Mouse (Mus musculus): ENCODE measurements at regions not wholly inside any gene's neighbourhood (a gene's known extent, or its start where the extent isn't known, plus 50 kb on each side); places are given as distances from the start of the nearest gene placed in this dataset.

DNA sequence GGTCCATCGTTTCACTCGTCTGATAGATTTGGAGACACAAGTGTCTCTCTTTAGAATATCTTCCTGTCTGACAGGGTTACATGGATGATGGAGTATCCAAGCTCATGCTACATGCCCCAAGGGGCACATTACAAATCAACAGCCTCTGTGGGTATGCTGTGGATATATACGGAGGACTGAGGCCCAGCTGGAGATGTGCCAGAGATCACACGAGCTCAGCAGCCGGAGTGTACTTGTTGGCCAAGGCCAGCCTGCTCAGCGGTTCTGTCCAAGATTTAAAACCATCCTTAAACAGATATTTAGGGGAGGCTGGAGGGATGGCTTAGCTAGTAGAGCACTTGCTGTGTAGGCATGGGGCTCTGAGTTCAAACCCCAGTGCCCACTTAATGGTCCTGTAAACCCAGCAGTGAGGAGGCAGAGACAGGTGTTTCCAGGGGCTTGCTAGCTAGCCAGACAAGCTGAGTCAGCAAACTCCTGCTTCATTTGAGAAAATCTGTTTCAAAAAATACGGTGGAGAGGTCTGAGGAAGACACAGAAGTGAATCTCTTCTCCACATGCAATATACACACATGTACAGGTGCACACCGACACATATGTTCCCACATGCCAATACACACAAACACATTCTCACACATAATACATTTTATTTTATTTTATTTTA, 85.6 kb upstream of the Aldh1b1 start:
- in situ Hi-C loops (cut with MboI, MseI), result loop anchor here (10.0 kb wide), 1 partner anchor 832 kb away; no protein-coding TSS in a partner anchor

DNA sequence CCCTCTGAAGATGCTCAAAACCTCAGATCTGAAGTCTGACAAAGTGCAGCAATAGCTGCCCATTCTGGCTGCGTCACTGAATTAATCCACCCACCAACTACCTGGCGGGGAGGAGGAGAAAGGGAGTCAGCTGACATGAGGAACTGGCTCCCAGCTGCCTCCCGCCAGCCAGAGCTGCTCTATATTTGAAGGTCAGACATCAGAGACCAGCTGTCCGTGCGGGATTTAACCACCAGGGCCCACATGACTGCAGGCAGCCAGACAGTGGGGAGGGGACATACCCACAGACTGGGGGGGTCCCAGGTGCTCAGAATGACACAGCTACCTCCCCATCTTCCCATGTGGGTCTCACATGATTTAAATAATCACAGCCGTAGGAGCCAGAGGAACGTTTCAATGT, 94.8 kb upstream of the Aldh1b1 start:
- in situ Hi-C loops (cut with MboI, MseI), result no loop called here

DNA sequence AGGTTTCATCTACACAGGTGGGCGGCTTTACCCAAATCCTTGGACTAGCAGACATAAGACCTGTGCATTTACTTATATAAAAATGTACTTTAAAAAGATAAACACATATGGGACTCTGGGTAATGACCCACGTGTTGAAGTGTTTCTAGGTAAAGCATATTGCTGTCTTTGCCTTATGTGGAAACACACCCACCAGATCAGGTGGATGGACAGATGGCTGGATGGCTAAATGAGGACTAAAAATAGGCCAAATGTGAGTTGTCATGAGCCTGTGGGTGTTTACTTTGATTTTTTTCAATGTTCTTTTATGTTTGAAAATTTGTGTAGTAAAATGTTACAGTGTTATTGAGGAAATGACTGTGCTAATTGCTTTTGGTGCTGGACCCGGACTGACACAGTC, 99.2 kb upstream of the Aldh1b1 start:
- in situ Hi-C loops (cut with MboI, MseI), result no loop called here

DNA sequence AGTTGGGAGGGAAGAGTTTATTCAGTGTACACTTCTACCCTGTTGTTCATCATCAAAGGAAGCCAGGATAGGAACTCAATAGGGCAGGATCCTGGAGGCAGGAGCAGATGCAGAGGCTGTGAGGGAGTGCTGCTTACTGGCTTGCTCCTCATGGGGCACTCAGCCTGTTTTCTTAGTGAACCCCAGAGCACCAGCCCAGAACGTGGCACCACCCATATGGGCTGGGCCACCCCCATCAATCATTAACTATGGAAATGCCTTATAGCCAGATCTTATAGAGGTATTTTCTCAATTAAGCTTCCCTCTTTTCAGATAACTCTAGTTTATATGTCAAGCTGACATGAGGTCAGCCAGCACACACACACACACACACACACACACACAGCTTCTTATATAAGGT, 103.6 kb upstream of the Aldh1b1 start:
- in situ Hi-C loops (cut with MboI, MseI), result no loop called here

DNA sequence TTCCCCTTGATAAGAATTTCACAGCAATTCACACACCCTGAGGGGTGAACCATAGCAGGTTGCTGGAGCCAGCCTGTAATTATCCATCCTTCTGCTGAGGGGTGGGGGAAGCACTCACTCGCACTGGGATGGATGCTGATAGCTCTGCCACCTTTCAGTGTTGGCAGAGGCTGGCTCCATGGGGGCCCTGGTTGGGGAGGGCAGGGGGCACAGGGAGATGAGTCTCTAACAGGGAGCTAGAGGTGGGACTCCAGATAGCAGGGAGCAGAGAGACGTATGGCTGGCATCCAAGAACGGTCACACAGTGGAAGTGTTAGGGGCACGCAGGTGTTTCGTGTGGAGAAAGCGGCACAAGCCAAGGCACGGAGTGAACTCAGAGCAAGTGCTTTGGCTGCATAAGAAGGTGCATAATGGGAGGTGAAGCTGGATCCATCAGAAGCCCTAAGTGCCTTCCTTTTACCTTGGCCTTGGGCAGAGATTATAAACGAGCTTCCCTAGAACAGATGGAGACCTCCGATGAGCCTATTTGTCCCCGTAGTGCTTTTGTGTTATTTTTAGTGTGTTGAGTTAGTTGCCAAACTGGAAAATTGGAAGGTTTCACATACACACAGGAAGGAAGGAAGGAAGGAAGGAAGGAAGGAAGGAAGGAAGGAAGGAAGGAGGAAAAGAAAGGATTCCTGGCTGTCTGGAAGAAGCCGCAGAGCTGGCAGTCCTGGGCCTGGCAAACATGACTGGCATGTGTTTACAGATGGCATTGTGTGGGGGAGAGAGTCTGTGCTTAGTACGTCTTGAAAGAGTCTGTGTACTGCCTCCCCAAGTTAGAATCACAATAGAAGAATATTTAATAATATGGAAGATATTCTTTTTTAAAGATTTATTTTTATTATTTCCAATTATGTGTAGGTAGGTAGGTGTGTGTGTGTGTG, 108.6 kb upstream of the Aldh1b1 start:
- in situ Hi-C loops (cut with MboI, MseI), result no loop called here

DNA sequence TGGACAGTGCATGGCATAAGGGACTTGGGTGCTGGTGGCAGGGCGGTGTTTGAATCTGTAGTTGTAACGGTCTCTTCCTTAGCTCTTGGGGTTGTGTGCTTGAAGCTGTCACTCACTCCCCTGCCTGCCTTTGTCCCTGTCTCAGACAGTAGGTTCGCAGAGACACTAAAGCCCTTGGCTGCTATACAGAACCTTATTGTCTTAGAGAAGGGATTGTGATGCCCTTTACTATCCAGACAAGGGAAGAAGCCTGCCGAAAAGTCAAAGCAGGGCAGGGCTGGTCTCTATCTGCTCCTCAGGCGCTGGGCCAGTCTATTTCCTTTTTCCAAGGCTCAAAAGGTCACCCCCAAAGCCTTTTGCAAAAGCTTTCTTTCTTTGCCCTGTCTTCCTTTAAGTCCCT, 109.2 kb upstream of the Aldh1b1 start:
- in situ Hi-C loops (cut with MboI, MseI), result no loop called here

DNA sequence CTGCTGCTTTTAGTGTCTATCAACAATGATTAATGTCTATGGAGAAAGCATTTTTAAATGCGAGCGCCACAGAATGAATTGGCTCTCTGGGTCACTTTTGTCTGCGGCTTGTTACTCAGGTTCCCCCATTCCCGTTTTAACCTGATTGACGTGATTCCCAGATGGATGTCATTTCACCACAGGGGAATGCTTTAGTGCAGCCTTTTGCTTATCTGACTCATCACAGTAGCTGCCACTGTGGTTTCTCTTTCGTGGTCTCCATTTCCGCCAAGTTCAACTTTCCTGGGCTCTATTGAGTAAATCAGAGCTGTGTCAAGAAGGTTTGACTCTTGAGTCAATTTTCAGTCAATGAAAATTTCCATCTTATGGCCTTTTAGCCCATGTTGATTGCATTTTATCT, 110.6 kb upstream of the Aldh1b1 start:
- in situ Hi-C loops (cut with MboI, MseI), result no loop called here

DNA sequence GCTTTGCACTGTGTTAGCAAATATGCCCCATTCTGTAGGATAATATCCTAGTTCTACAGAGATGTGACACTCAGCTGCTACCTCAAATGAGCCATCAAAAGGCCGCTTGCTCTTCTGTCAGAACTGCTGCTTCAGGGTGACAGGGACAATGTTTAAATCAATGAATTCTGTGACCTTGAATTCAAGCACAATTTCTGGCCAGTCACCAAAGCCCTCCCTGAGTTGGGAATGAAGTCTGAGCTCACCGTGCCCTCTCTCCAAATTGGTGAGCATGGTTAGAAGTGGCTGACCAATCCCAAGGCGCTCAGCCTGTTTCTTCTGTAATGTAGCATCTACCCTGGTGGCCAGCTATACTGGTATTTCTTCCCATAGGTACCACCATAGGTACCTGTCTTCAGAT, 113.8 kb upstream of the Aldh1b1 start:
- in situ Hi-C loops (cut with MboI, MseI), result no loop called here

DNA sequence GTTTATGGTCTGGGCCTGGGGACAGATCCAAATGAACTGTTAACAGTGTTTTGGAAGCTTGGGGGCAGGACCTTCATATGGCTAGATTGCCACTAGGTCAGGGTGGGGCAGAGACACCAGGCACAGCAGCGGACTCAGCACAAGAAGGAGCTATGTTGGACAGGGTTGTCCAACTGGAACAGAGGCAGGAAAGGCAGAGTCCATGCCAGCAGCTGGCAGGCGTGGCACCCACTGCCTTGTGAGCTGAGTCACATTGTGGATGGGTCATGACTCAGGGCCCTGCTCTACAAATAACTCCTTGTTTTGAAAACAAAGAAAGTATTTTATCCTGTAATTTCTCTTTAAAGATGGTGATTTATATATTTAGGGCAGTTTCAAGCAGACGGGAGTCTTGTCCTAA, 115.6 kb upstream of the Aldh1b1 start:
- in situ Hi-C loops (cut with MboI, MseI), result no loop called here

DNA sequence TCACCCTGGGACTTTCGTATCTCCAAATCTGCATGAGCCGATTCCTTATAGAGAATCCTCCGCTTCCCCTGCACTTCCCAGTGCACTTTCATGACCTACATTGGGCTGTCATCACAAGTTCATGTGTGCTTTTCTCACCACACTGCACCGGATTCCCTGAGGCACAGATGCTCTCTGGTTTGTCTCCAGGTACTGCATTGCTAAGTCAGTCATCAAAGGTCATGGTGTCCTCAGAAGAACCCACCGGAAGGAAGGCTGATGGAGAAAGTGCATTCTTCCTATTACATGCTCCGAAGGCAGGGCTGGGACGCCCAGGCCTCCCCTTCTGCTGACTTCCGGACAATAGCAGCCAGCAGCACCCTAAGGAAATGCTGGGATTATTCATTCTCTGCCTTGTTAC, 116.1 kb upstream of the Aldh1b1 start:
- in situ Hi-C loops (cut with MboI, MseI), result no loop called here

DNA sequence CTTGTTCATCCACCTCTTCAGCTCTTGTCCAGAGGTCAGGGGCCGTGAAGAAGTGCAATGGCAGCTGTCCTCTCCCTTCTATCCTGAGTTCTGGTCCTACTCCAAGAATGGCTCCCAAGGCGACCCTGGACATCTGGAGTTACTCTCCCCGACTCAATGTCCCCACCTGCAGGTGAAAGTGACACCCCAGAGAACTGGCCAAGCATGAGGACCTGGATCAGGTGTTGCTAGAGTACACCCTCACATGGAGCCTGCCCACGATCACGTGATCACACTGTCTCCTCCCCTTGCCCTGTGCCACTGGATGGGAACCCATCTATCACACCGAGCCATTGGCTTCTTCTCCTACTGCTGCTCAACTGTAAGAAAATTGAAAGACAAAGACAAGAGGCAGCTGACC, 122.7 kb upstream of the Aldh1b1 start:
- in situ Hi-C loops (cut with MboI, MseI), result no loop called here

DNA sequence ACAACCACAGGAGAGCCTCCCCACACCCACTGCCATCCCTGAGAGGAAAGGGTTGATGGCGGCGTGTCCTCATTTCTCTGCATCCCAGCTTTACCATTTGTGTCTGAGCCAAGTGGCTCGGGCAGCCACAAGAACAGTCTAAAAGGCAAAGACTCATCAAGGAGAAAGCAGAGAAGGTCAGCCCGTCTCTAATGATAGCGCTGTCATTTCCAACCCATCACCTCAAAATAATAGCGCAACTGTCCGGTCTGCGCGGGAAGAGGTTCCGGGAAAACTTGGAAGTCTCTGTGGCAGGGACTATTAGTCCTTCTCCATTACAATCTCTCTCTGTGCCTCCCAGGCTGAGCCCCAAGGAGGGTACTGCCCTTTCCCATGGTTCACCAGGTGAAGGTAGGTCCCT, 124.5 kb upstream of the Aldh1b1 start:
- in situ Hi-C loops (cut with MboI, MseI), result no loop called here

DNA sequence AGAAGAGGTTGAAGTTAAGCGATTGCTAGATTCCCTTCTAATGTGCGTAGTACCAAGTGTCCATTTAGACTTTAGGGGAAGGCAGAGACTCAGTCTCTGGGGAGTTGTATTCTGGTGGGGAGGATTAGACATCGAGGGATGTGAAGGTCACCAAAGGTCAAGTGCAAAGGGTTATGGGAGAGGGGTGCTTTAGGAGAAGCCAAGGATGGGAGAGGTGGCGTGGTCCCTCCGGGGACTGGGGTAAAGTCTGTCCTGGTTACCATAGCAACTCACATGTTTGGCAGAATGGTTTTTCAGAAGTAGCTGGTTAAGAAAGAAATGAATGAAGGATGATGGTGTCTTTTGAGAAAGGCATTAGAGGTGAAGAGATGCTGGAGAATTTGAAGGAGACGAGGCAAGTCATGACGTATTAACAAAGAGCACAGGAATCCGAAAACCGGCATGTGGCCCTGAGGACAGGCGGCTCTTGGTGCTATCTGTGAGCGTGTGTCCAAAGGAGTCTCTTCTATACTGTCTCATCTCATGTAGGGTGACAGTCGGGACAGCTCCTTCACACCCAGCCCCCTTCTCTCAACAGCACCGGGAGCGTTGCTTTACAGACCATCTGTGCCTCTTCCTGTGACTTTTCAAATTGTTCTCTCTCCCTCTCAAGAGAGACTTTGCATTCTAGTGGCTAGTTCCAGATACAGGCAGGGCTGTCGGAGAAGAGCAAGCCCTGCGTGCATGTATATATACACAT, 125.6 kb upstream of the Aldh1b1 start:
- in situ Hi-C loops (cut with MboI, MseI), result no loop called here

DNA sequence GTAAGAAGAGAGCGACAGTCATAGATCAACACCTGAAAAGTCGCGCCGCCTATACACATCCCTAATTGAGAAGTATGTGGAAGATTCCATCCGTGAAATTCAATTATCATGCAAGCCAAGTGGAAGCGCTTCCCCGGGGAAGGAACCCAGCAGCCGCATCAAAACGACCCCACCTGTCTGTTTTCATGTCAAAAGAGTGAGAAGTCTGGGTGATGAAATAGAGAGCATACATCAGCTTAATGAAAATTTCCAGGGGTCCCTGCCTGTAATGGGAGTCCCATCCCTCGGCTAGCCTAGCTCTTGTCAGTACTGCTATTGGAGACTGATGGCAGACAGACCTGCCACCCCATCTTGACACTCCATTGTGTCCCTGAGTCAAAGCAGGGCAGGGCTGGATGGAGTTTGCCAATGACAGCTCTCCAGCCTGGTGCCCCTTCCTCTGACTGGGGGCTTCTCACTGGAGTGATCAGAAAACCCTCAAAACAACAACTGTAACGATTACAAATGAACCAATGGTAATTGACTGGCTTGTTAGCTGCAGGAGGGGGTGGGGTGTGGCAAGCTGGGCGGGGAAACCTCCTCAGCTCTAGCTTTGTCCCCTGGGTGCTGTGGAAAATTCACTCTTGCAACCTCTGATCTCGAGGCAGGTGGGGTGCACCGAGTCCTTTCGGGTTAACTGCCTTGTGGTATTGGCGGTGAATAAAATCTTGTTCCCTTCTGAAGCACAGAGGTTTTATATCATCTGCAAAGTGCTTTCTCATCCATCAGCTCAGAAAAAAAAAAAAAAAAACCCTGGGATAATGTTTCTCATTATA, 126.4 kb upstream of the Aldh1b1 start:
- in situ Hi-C loops (cut with MboI, MseI), result no loop called here

DNA sequence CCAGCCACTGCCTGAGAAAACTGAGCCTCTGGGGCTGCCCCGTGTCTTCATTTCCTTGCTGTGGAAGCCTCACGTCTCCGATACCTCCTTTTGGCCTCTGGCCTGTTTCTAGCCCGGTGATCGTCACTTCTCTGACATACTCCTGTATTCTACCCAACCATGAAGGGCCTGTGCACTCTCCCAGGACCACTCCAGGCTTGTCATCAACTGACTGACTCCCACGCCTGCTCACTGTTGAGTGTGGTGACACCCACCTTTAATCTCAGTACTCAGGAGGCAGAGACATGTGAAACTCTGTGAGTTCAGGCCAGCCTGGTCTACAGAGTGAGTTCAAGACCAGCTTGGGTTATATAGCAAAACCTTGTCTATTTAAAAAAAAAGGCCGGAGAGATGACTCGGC, 132.1 kb upstream of the Shb start:
- in situ Hi-C loops (cut with MboI, MseI), result no loop called here

DNA sequence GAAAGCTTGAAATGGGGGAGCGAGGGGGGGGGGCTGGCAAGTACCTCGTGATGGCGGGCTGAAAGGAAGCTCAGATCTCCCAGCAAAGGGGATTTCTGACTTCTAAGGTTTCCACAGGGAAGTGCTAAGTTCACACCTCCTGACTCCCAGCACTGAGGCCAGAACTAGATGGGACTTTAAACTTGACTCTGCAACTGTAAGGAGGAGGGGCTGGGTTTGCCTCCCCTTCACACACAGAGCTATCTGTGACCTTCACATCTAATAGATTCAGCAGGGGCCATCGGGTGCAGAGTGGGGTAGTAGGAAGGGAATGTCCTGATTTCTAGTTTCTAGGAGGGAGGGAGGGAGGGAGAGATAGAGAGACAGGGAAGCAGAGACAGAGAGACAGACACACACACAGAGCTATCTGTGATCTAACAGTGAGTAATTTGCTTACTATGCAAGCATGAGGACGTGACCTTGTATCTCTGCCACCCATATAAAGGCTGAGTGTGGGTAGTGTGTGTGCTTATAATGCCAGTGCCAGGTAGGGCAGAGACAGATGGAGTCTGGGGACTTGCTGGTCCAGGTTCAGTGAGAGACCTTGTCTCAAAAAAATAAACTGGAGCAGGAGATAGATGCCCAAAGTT, 125.2 kb upstream of the Shb start:
- in situ Hi-C loops (cut with MboI, MseI), result no loop called here

DNA sequence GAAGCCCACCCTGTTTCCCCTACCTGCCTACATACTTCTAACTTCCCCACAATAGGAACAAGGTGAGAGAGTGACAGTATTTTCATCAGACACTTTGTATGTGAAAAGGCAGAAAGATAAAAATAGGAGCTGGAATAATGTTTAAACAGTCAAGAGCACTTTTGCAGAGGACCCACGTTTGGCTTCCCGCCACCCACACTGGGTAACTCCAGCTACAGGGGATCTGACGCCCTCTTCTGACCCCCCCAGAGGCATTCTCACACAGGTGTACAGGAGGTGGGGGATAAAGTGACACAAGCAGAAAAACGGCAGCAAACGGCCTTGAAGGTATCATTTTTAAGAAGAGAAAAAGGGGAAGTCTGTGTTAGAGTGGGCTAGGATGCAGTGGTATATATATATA, 123.5 kb upstream of the Shb start:
- in situ Hi-C loops (cut with MboI, MseI), result no loop called here

DNA sequence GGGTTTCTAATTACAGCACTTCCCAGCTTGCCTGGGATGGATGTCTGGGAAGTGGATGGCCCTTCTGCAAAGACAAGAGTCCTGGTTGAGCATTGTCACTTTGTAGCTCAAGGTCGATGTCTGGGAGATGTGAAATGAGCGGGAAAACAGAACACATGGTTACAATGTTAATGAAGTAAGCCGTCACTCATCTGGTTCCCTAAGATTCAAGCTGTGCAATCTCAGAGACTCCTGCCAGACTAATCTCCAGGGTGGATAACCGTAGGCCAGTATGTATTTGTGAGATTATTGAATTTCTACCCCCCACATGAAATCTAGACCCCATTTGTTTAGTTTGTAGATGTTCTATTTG, 122.5 kb upstream of the Shb start:
- in situ Hi-C loops (cut with MboI, MseI), result no loop called here

DNA sequence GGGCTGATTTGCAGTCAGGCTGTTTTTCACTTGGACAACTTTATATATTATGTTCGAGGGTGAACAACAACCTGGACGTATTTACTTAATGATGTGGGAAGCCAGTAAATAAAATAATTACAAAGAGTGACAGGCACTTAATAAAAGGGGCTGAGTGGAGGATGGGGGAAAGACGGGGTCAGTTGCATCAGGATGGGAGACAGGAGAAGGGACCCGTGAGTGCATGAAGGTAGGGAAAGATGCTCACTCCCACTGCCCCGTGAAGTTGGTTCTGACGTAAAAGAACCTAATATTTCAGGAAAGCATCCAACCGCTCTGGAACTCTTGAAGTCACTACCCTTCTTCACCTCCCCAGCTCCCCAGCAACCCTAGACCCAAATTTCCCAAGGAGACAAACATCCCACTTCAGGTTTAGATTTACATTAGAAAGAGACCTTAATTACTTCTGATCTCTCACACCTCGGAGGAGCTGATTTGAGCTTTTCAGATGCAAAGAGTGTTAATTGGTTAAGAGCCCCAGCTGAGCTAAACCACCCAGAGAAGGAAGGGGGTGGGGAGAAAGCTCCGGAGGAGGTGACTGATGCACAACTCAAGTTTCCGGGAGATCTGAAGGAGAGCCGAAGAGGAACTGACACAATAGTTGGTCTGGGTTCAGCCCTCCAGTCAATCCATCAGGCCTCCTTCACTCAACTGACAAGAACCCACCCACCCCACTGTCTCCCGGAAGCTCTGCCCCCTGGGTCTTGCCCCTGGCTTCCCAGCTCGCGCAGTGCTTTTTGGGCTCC, 121.9 kb upstream of the Shb start:
- in situ Hi-C loops (cut with MboI, MseI), result no loop called here

DNA sequence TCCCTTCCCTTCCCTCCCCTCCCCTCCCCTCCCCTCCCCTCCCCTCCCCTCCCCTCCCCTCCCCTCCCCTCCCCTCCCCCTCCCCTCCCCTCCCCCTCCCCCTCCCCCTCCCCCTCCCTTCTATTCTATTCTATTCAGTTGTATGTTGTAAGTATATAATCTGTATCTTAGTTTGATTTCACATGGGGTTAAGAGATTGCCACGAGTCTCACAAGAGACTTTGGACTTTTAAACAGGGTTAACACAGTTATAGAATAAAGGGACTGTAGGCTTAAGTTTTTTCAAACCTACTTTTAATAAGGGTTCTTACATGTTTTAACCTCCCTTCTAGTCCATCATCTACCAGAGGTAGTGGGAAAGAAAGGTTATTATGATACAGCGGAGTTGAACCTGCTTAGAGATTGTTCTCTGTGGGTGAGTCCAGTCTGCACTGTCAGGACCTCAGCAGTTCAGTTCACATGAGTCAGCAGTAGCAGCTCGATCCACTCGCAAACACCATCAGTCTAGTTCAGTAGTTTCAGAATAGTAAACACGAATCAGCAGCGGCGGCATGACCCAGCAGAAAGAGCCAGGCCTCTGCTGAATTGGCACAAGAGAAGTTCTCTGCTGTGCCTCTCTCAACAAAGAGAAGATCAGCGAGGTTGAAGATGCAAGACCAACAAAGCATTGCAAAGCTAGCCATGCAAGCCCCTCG, 116.8 kb upstream of the Shb start:
- in situ Hi-C loops (cut with MboI, MseI), result no loop called here

Data from regulatory T cell (primary cell).